Mouse (Mus musculus) thymus, adult 2 months (tissue): ENCODE data around the gene St6galnac3.

Experiments used
- CTCF ChIP-seq: fragments of 200-500 bp; IDR thresholded peaks from 2 replicates; pipeline ENCODE4 v1.5.1; 2012; ENCODE audit warnings: mild to moderate bottlenecking, control low read depth, low read length, moderate library complexity, borderline replicate concordance; ENCODE audit not compliant: control insufficient read depth, poor library complexity, insufficient read depth; ENCODE audit errors: extremely low read depth
- POLR2A ChIP-seq: fragments of 200-500 bp; IDR thresholded peaks from 2 replicates; pipeline ENCODE4 v1.6.1; 2012; ENCODE audit warnings: mild to moderate bottlenecking, low read length, control low read depth, moderate library complexity; ENCODE audit not compliant: control insufficient read depth, poor library complexity, insufficient read depth; ENCODE audit errors: extremely low read depth

GRCm38 (mm10) chr3:153458593-153458992 is 266.4 kb downstream of the St6galnac3 start:
- TF ChIP-seq CTCF (no peak), POLR2A (no peak)
